Mouse (Mus musculus): Measurements from ENCODE around the gene Olfr823. TPM values are rescaled to one million over a fixed set of nuclear protein-coding genes. Genes with fewer than 3 reads are reported as not detected.
"Not testable (repeated sequence)": the region's sequence is repeated elsewhere in the genome, so short reads cannot be mapped to it uniquely, and the experiment has no call there.

Gene Olfr823
- not detected in 2 replicates for total RNA-seq (2015)
- not detected in 2 replicates for total RNA-seq (2017)

DNA sequence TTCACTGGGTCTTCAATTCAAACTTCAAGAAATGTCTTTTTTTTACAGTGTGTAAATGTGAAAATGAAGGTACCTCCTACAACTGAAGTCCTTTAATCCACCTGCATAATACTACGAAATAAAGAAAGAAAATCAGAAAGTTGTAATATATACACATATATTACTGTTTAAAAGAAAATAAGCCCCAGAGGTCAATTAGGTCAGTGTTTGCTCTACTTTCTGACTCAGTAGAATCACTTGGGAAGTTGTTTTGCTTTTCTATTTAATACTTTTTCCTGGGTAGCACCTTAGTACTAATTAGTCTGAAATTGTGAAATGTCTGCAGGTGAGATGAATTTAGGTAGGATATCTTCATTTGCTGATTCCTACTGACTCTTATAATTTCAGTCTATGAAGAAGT, at the start of gene Olfr823:
Gene Olfr823, minus strand, starts transcription at position 101 of the 400 bp plus-strand sequence.
- ATAC-seq (ENCODE audit: poor library complexity, severe bottlenecking) = not testable (repeated sequence)

DNA sequence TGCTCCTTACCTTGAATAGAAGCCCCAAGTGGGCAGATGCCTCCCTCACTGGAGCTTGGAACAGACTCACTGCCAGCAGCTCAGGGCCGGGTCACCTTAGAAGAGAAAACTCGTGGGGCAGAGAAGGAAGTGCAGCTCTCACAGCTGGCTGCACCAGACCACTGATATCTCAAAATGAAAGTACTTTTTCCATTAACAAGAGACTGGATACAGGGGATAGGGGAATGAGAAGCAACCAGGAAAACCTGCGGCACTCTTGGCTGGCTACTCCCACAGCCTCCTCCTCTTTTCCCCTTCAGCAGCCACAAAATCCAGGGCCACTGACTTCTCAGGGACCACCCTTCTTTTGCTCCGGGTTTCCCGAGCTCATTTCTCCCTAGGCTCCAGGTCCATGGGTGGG, 28.9 kb upstream of the Olfr823 start:
- no peak for ATAC-seq (ENCODE audit: poor library complexity, severe bottlenecking)

DNA sequence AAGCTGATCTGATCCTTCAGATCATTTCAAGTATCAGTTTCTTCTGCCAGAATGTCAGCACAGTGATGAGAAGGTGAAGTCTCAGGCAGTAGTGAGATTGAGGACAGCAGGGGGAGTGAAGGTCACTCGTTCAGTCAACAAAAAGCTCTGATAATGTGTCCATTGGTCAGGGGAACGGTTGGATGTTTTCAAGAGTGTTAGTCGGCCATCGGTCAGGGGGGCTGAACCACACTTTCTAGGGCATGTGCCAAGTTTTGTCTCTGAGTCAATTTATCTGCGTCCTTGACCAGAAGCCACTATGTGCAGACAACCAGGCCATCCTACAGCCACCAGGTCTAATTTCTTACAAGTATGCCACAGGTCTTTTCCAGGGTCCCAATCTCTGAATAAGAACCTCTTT, 27.3 kb upstream of the Olfr823 start:
- not testable (repeated sequence) for ATAC-seq (ENCODE audit: poor library complexity, severe bottlenecking)

DNA sequence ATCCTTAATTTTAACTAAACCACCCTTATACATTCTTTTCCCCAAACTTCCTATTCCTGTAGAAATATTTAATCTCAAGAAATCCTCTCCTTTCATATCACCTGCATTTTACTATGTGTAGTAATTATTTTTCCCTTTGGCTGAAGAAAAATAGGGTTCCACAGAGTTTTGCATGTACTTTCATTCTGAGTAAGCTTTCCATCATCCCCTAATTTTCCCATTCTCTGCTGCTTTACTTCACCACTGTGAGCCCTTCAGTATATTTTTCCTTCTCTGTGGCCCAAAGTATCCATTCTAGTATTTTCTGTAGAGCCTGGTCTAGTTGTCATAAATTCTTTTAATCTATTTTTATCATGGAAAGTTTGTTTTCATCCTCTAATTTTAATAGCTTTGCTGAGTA, 19.6 kb upstream of the Olfr823 start:
- ATAC-seq (ENCODE audit: poor library complexity, severe bottlenecking) = no peak

DNA sequence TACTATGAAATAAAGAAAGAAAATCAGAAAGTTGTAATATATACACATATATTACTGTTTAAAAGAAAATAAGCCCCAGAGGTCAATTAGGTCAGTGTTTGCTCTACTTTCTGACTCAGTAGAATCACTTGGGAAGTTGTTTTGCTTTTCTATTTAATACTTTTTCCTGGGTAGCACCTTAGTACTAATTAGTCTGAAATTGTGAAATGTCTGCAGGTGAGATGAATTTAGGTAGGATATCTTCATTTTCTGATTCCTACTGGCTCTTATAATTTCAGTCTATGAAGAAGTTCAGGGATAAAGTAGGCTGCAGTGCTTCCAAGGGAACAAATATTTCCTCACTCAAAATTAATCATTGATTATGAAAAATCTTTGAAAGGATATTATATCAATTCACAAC, 14.7 kb upstream of the Olfr823 start, which contains the start of gene Olfr824:
Gene Olfr824, minus strand, starts transcription at position 101 of the 400 bp plus-strand sequence.
- ATAC-seq (ENCODE audit: poor library complexity, severe bottlenecking) = not testable (repeated sequence)

DNA sequence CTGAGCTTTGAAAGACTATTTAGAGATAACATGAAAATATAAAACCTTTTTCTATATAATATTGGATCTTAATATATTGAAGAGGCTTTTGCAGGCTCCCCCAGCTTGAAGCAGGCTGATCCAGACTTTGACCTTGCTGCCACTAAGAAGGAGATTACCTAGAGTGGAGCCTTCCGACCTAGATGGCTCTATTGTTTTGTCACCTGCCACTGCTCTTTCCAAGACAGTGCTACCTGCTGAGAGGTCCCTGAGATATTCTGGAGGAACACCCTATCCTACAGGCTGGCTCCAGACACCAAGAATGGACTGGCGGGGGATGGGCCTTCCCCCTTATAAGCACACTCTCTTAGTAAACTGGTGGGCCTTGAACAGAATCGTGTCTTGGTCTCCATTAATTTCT, 862 bp upstream of the Olfr823 start:
- not testable (repeated sequence) for ATAC-seq (ENCODE audit: poor library complexity, severe bottlenecking)

DNA sequence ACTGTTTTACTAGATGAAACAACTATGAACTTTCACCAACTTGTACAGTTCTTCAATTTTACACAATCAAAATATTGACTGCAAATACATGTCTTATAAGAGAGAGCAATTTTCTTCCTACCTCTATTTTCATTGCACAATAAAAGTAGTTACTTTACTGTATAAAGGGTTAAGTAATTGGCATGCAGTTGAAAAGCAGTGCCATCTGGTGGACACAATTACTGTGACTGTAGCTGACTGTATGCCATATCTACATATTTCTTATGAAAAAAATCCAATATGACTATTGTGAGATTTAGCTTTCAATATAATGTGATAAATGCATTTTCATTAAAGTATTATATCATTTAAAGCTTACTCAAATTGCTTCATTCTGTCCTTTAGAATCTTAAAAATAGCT, 19.1 kb downstream of the Olfr823 start:
- no peak for ATAC-seq (ENCODE audit: poor library complexity, severe bottlenecking)

DNA sequence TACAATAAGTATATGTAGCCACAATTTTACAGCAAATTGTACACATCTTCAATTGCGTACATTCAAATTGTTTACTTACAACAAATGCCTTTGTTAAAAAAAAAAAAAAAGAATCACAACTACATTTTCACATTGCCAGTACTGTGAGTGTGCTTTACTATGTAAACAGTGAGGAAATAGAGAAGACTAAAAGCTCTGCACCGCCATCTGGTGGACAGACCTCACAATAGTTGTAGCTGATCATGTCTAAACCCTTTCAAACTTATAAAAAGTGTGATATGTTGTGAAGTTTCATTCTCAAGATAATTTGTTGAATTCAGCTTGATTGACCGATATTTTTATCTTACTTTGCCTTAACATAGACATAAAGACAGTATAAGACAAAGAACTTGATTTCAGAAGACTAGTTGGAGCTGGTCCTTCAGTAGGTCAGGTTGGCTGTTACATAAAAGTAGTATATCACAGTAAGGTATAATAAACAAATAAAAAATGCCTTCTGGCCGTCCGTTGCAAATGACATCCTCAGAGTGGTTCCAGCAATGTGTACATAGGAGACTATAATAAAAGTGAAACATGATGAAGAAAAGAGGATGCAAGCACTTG, 22.2 kb downstream of the Olfr823 start:
- peak; percentile 80 for ATAC-seq (ENCODE audit: poor library complexity, severe bottlenecking)

DNA sequence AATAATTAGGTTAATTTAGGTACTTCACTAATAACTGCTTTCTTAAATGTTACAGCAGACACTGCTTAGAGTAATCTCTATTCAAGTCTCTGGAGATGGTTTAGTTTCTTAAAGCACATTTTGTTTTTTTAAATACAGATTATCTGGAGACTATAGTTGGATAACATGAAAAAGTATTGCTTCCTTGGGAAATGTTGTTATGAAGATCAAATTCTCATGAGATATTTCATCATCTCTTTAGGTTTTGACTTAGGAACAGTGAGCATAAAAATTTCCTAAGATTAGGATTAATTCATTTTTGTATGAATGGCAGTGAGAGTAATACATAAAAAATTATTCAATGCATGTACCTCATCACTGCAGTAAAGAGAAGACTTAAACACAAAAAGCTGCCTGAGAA, 44.3 kb downstream of the Olfr823 start, which contains the start of gene Olfr822:
Gene Olfr822, plus strand, starts transcription at position 301 of the 400 bp plus-strand sequence.
- no peak for ATAC-seq (ENCODE audit: poor library complexity, severe bottlenecking)

Other genes with a start within 250 kb of the Olfr823 start
- gene Olfr814, start 235.5 kb downstream of the Olfr823 start, total RNA-seq (2015) = not detected in 2 replicates
- not detected in 2 replicates for gene Olfr814, start 235.5 kb downstream of the Olfr823 start, total RNA-seq (2017)
- gene Olfr815, start 209.5 kb downstream of the Olfr823 start, total RNA-seq (2015) = not detected in 2 replicates
- not detected in 2 replicates for gene Olfr815, start 209.5 kb downstream of the Olfr823 start, total RNA-seq (2017)
- not detected in 2 replicates for gene Olfr816, start 199.8 kb downstream of the Olfr823 start, total RNA-seq (2015)
- gene Olfr816, start 199.8 kb downstream of the Olfr823 start, total RNA-seq (2017) = not detected in 2 replicates
- not detected in 2 replicates for gene Olfr818, start 166.3 kb downstream of the Olfr823 start, total RNA-seq (2015)
- not detected in 2 replicates for gene Olfr818, start 166.3 kb downstream of the Olfr823 start, total RNA-seq (2017)
- gene Olfr819, start 148.1 kb downstream of the Olfr823 start, total RNA-seq (2015) = not detected in 2 replicates
- gene Olfr819, start 148.1 kb downstream of the Olfr823 start, total RNA-seq (2017) = not detected in 2 replicates
- not detected in 2 replicates for gene Olfr247, start 139.2 kb downstream of the Olfr823 start, total RNA-seq (2015)
- not detected in 2 replicates for gene Olfr247, start 139.2 kb downstream of the Olfr823 start, total RNA-seq (2017)
- gene Gm10310, start 130.3 kb downstream of the Olfr823 start, total RNA-seq (2015) = not detected in 2 replicates
- not detected in 2 replicates for gene Gm10310, start 130.3 kb downstream of the Olfr823 start, total RNA-seq (2017)
- not detected in 2 replicates for gene Olfr820, start 102.8 kb downstream of the Olfr823 start, total RNA-seq (2015)
- not detected in 2 replicates for gene Olfr820, start 102.8 kb downstream of the Olfr823 start, total RNA-seq (2017)
- not detected in 2 replicates for gene Olfr821, start 85.0 kb downstream of the Olfr823 start, total RNA-seq (2015)
- gene Olfr821, start 85.0 kb downstream of the Olfr823 start, total RNA-seq (2017) = not detected in 2 replicates
- not detected in 2 replicates for gene Olfr822, start 44.2 kb downstream of the Olfr823 start, total RNA-seq (2015)
- not detected in 2 replicates for gene Olfr822, start 44.2 kb downstream of the Olfr823 start, total RNA-seq (2017)
- not detected in 2 replicates for gene Olfr824, start 14.6 kb upstream of the Olfr823 start, total RNA-seq (2015)
- not detected in 2 replicates for gene Olfr824, start 14.6 kb upstream of the Olfr823 start, total RNA-seq (2017)
- not detected in 2 replicates for gene Olfr825, start 51.4 kb upstream of the Olfr823 start, total RNA-seq (2015)
- not detected in 2 replicates for gene Olfr825, start 51.4 kb upstream of the Olfr823 start, total RNA-seq (2017)
- gene Olfr826, start 68.8 kb upstream of the Olfr823 start, total RNA-seq (2015) = not detected in 2 replicates
- not detected in 2 replicates for gene Olfr826, start 68.8 kb upstream of the Olfr823 start, total RNA-seq (2017)
- gene Olfr827, start 99.0 kb upstream of the Olfr823 start, total RNA-seq (2015) = not detected in 2 replicates
- not detected in 2 replicates for gene Olfr827, start 99.0 kb upstream of the Olfr823 start, total RNA-seq (2017)
- not detected in 2 replicates for gene Neurod4, start 164.9 kb upstream of the Olfr823 start, total RNA-seq (2015)
- not detected in 2 replicates for gene Neurod4, start 164.9 kb upstream of the Olfr823 start, total RNA-seq (2017)
- 8.2 and 18.6 TPM in 2 replicates for gene Tespa1, start 207.5 kb upstream of the Olfr823 start, total RNA-seq (2015)
- 15.5 and 32.0 TPM in 2 replicates for gene Tespa1, start 207.5 kb upstream of the Olfr823 start, total RNA-seq (2017)